Mouse (Mus musculus): Measurements from ENCODE around the gene Perm1.

Perm1 gene

DNA sequence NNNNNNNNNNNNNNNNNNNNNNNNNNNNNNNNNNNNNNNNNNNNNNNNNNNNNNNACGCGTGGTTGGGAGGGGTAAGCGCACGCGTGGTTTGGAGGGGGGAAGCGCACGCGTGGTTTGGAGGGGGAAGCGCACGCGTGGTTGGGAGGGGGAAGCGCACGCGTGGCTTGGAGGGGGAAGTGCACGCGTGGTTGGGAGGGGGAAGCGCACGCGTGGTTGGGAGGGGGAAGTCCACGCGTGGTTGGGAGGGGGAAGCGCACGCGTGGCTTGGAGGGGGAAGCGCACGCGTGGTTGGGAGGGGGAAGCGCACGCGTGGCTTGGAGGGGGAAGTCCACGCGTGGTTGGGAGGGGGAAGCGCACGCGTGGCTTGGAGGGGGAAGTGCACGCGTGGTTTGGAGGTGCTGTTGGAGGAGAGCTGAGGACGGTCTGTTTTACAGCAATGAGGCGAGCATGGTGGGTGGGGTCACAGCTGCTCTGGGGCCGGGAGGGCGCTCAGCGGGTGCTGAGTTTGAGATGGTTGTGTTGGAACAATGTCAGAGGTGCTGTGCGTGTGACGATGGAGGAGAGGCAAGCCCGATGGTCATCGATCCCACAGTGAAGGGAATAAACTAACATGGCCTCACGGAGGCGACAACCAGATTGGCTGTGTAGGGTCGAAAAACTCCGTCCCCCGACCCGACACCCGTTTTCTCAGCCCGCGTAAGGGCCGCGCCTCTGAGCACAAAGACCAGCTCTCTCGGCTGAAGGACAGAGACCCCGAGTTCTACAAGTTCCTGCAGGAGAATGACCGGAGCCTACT lies 21.2 kb downstream of the Perm1 start:
- in situ Hi-C loops (cut with MboI; ENCODE audit: unreplicated experiment in 2 of 2): no loop called here

- in situ Hi-C loops (cut with MboI; ENCODE audit: unreplicated experiment in 2 of 2): no loop called here
These were observed 33.9 kb downstream of the Perm1 start for GRCm38 (mm10) chr4:156249567-156249966.

- in situ Hi-C loops (cut with MboI; ENCODE audit: unreplicated experiment in 2 of 2): no loop called here
These were observed 35.4 kb downstream of the Perm1 start for GRCm38 (mm10) chr4:156251081-156251480.

DNA sequence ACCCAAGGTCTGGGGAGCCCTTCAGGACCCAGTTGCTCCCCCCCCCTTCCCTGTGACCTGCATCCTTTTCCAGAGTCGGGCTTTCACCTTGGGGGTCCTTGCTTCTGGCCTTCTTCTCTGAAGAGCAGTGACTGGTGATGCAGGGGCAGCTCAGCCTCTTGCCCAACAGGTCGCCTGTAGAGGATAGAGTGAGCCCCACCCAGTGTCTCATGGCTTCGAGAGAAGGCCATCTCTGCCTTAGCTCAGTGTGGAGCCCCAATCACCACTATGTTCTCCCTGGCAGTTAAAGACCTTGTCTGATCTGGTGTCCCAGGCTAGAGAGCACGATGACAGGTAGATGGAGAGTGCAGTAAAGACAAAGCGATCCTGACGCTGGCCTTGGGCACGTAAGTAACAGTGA lies 36.5 kb downstream of the Perm1 start:
- in situ Hi-C loops (cut with MboI; ENCODE audit: unreplicated experiment in 2 of 2): no loop called here

DNA sequence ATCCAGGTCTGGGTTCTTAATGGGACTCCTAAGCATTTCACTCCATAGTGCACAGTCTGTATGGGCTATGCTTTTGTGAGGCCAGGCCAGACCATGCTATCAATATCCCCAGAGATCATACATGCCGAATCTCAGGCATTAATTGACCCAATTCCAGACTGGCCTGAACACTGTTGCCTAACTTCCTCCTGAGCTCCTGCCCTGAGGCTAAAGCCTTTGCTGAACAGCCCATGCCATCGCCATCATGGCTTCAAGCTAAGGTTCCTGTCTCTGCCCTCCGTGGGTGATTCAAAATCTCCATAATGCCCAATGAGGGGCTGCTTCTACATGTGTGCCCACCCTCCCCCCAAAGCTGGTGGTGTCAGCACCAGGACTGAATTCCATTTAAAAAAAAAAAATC lies 37.0 kb downstream of the Perm1 start:
- in situ Hi-C loops (cut with MboI; ENCODE audit: unreplicated experiment in 2 of 2): no loop called here

DNA sequence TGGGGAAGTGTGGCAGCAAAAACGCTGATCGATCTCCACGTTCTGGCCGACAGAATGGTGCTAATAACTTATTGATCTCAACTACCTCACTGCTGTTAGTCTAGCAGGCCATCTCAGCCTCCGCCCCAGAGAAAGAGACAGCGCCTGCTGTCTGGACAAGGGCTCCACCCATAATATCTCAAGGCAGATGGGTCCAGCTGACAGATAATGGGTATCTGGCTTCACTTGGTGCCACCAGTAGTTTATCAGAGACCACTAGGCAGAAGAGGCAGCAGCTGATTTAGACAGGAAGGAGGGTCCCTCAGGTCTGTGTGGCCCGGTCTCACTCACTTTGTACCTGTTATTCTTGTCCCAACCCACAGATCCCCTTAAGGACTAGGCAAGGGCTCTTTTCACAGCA lies 37.4 kb downstream of the Perm1 start:
- in situ Hi-C loops (cut with MboI; ENCODE audit: unreplicated experiment in 2 of 2): no loop called here

GRCm38 (mm10) chr4:156254361-156255077 lies 38.9 kb downstream of the Perm1 start:
- in situ Hi-C loops (cut with MboI; ENCODE audit: unreplicated experiment in 2 of 2): no loop called here

GRCm38 (mm10) chr4:156255078-156255839 lies 39.6 kb downstream of the Perm1 start, which contains the start of gene Samd11:
Gene Samd11, minus strand, starts transcription at chr4:156255657.
- in situ Hi-C loops (cut with MboI; ENCODE audit: unreplicated experiment in 2 of 2): no loop called here
